Mouse (Mus musculus): ENCODE measurements around the gene Wnt5b. TPM values are rescaled to one million over a fixed set of nuclear protein-coding genes. Genes with fewer than 3 reads are reported as not detected.

Gene Wnt5b
- polyA plus RNA-seq, 1 experiment = 1.8 TPM

DNA sequence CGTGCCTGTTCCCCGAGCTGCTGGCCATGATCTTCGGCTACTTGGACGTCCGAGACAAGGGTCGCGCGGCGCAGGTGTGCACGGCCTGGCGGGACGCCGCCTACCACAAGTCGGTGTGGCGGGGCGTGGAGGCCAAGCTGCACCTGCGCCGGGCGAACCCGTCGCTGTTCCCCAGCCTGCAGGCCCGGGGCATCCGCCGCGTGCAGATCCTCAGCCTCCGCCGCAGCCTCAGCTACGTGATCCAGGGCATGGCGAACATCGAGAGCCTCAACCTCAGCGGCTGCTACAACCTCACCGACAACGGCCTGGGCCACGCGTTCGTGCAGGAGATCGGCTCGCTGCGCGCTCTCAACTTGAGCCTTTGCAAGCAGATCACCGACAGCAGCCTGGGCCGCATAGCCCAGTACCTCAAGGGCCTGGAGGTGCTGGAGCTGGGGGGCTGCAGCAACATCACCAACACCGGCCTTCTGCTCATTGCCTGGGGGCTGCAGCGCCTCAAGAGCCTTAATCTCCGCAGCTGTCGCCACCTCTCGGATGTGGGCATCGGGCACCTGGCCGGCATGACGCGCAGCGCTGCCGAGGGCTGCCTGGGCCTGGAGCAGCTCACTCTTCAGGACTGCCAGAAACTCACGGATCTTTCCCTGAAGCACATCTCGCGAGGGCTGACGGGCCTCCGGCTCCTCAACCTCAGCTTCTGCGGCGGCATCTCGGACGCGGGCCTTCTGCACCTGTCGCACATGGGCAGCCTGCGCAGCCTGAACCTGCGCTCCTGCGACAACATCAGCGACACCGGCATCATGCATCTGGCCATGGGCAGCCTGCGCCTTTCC, 64.1 kb downstream of the Wnt5b start:
- H3K36me3 ChIP-seq (ENCODE audit: control insufficient read depth, insufficient read depth, low read length) = peaks cover 4% of the 10 kb centered on the region
- H3K4me1 ChIP-seq (ENCODE audit: control insufficient read depth, insufficient read depth, insufficient read length, low read length) = peaks cover 13% of the 10 kb centered on the region
- H3K27ac ChIP-seq (ENCODE audit: insufficient read depth, low read depth, low read length) = peak overlapping the region; percentile 79
- peak overlapping the region; percentile 92 for H3K4me3 ChIP-seq (ENCODE audit: low read depth, low read length)
- WGBS = under 1% methylated on average over 70 of the region's 70 CpGs
- TF ChIP-seq POLR2A (IDR thresholded peaks at IDR 0.05; ENCODE audit: low read depth, low read length) (peak; percentile 37), CTCF (IDR thresholded peaks at IDR 0.05; ENCODE audit: extremely low read depth, insufficient read length, insufficient replicate concordance, low read depth, low read length) (no peak)
- no peaks in the 10 kb centered on the region for H3K27me3 ChIP-seq (ENCODE audit: control insufficient read depth, insufficient read depth, low read length)

DNA sequence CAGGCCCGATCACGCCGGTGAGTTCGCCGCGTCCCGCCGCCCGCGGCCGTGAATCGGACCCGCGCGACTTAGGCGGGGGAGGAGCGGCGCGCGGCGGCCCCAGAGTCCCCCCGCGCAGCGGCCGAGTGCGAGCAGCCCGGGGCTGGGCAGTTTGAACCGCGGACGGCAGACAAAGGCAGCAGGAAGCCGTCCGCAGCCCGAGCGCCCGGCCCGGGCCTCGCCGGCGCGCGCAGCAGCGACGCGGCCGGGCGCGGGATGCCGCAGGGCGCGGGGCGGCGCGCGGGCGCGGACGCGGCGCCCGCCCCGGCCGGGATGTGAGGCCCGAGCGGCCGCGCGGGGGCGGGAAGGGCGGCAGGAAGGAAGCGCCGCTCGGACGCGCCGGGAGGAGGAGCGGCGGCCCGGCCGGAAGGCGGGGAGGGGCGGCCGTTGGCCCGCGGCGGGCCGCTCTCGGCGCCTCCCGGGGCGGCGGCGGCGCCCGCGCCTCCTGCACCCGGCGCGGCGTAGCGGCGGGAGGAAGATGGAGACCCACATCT, 64.7 kb downstream of the Wnt5b start, which contains the start of gene Fbxl14:
TSS of gene Fbxl14 (plus strand) at position 326 of the 533 bp plus-strand sequence.
- Histone ChIP-seq H3K4me1 (ENCODE audit: control insufficient read depth, insufficient read depth, insufficient read length, low read length) (peaks cover 13% of the 10 kb centered on the region), H3K27ac (ENCODE audit: insufficient read depth, low read depth, low read length) (peak within 1 kb of the TSS; percentile 97), H3K27me3 (ENCODE audit: control insufficient read depth, insufficient read depth, low read length) (no peaks in the 10 kb centered on the region), H3K36me3 (ENCODE audit: control insufficient read depth, insufficient read depth, low read length) (peaks cover 2% of the 10 kb centered on the region), H3K4me3 (ENCODE audit: low read depth, low read length) (peak within 1 kb of the TSS; percentile 92)
- WGBS = 1% methylated on average over 92 of the region's 101 CpGs
- TF ChIP-seq CTCF (IDR thresholded peaks at IDR 0.05; ENCODE audit: extremely low read depth, insufficient read length, insufficient replicate concordance, low read depth, low read length) (no peak), POLR2A (IDR thresholded peaks at IDR 0.05; ENCODE audit: low read depth, low read length) (no peak; the same call in 1 of the 2 replicates)

DNA sequence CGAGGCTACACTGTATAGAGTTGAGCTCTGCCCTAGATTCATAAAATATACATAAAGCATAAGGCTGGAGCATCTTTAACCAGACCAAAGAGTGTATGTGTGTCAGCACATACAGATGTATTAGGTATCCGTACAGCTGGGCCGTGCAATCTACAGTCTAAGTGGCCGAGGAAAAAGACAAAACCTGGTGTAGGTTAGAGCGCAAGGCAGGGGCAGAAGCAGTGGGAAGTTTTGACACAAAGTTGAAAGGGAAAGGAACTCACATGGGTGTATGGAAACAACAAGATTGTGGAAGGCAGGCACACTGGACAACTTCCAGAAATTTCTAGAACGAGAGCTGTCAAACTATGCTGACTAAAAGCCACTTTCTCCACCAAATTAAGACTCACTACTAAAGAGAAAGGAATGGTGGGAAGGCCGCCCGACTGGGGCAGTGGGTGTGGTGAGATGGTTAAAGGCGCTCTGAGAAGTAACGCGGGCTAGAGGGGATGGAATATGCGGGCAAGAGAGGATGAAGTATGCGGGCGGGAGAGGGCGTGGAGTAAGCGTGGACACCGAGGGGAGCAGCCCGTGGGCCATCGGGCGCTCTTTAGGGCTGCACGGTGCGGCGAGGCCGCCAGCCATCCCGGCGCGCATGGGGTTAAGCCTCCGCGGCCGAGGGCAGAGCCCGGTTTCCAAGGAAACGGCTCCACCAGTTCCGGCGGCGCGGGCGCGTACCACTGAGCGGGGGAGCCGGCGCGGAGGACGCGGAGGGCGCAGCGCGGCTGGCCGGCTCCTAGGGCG, 65.4 kb downstream of the Wnt5b start:
- H3K4me1 ChIP-seq (ENCODE audit: control insufficient read depth, insufficient read depth, insufficient read length, low read length) = peaks cover 14% of the 10 kb centered on the region
- peak overlapping the region; percentile 92 for H3K4me3 ChIP-seq (ENCODE audit: low read depth, low read length)
- H3K36me3 ChIP-seq (ENCODE audit: control insufficient read depth, insufficient read depth, low read length) = peaks cover 2% of the 10 kb centered on the region; the same call in 1 of the 2 replicates
- under 1% methylated on average over 46 of the region's 49 CpGs for WGBS
- H3K27ac ChIP-seq (ENCODE audit: insufficient read depth, low read depth, low read length) = peak overlapping the region; percentile 97
- H3K27me3 ChIP-seq (ENCODE audit: control insufficient read depth, insufficient read depth, low read length) = no peaks in the 10 kb centered on the region
- TF ChIP-seq CTCF (IDR thresholded peaks at IDR 0.05; ENCODE audit: extremely low read depth, insufficient read length, insufficient replicate concordance, low read depth, low read length) (no peak), POLR2A (IDR thresholded peaks at IDR 0.05; ENCODE audit: low read depth, low read length) (peak; percentile 28; the same call in 1 of the 2 replicates)

DNA sequence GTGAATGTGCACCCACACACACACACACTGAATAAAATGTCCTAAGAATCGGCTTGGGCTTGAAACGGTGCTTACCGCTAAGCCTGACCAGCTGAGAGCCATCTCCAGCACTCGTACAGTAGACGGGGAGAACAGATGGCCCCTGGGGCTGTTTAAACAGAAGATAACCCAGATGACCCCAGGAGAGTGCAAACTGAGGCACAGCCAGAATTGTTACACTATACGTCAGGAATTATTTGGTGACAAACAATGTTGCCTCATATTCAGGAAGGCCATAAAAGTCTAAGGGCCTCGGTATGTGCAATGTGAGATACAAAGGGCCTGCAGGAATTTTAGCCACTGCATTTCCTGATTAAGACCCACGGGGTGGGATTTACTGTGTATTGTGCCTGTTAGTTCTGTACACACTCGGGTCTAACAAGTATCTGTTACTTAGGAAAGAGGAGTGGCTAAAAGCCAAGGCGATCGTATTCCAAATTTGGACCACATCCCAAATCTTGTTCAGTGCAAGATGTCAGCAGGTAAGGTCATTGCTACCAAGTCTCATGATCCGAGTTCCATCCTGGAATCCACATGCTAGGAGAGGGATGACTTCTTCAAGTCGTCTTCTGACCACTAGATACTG, 66.3 kb downstream of the Wnt5b start:
- H3K27ac ChIP-seq (ENCODE audit: insufficient read depth, low read depth, low read length) = no peak overlapping the region
- no peaks in the 10 kb centered on the region for H3K36me3 ChIP-seq (ENCODE audit: control insufficient read depth, insufficient read depth, low read length)
- H3K4me1 ChIP-seq (ENCODE audit: control insufficient read depth, insufficient read depth, insufficient read length, low read length) = peaks cover 12% of the 10 kb centered on the region
- H3K4me3 ChIP-seq (ENCODE audit: low read depth, low read length) = no peak overlapping the region
- TF ChIP-seq CTCF (IDR thresholded peaks at IDR 0.05; ENCODE audit: extremely low read depth, insufficient read length, insufficient replicate concordance, low read depth, low read length) (no peak), POLR2A (IDR thresholded peaks at IDR 0.05; ENCODE audit: low read depth, low read length) (no peak)
- no peaks in the 10 kb centered on the region for H3K27me3 ChIP-seq (ENCODE audit: control insufficient read depth, insufficient read depth, low read length)
- WGBS = 27% methylated on average over 13 of the region's 13 CpGs

DNA sequence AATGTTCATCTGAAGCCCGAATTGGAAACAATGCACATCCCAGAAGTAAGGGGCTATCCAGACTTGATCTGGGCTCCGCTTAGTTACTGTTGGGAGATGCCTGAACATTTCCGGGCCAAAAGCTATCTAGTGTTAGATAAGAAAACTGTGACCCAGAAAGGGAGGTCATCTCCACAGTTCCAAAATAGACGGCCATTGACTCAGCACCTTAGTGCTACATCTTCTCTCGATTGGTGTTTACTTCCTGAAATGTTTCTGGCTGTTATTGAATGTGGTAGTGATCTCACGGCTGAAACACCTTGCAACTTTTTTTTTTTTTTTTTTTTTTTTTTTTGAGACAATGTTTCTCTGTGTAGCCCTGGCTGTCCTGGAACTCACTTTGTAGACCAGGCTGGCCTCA, 68.2 kb downstream of the Wnt5b start:
- Histone ChIP-seq H3K36me3 (ENCODE audit: control insufficient read depth, insufficient read depth, low read length) (no peaks in the 10 kb centered on the region), H3K4me1 (ENCODE audit: control insufficient read depth, insufficient read depth, insufficient read length, low read length) (peaks cover 11% of the 10 kb centered on the region)

DNA sequence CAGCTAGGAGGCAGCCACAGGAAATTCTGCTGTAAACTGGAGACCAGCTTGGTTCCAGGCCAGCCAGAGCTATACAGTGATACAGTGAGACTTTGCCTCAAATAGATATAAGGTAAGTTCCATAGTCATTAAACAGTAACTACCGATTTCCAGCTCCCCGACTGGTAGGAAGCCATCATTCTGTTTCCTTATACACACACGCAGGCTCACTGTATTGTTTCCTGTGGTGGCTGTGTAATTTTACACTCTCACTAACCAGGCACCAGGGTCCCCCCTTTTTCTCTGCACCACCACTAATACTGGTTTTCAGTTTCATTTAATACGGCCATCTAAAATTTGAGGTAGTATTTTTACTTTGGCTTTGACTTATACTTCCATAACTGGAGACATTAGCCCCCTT, 70.2 kb downstream of the Wnt5b start:
- Histone ChIP-seq H3K27ac (ENCODE audit: insufficient read depth, low read depth, low read length) (0 out of 2 replicates have a peak overlapping the region, but pooled peaks have one; percentile 3), H3K36me3 (ENCODE audit: control insufficient read depth, insufficient read depth, low read length) (no peaks in the 10 kb centered on the region), H3K27me3 (ENCODE audit: control insufficient read depth, insufficient read depth, low read length) (no peaks in the 10 kb centered on the region), H3K4me1 (ENCODE audit: control insufficient read depth, insufficient read depth, insufficient read length, low read length) (peaks cover 11% of the 10 kb centered on the region; the same call in 1 of the 2 replicates), H3K4me3 (ENCODE audit: low read depth, low read length) (no peak overlapping the region)
- TF ChIP-seq POLR2A (IDR thresholded peaks at IDR 0.05; ENCODE audit: low read depth, low read length) (no peak), CTCF (IDR thresholded peaks at IDR 0.05; ENCODE audit: extremely low read depth, insufficient read length, insufficient replicate concordance, low read depth, low read length) (no peak)
- 23% methylated on average over 4 of the region's 4 CpGs for WGBS

More for the DNA sequence above, 68.2 kb downstream of the Wnt5b start:
- TF ChIP-seq POLR2A (IDR thresholded peaks at IDR 0.05; ENCODE audit: low read depth, low read length) (no peak), CTCF (IDR thresholded peaks at IDR 0.05; ENCODE audit: extremely low read depth, insufficient read length, insufficient replicate concordance, low read depth, low read length) (no peak)
- 85% methylated on average over 6 of the region's 6 CpGs for WGBS
- Histone ChIP-seq H3K4me3 (ENCODE audit: low read depth, low read length) (no peak overlapping the region), H3K27me3 (ENCODE audit: control insufficient read depth, insufficient read depth, low read length) (no peaks in the 10 kb centered on the region), H3K27ac (ENCODE audit: insufficient read depth, low read depth, low read length) (no peak overlapping the region)

All from small intestine, adult 2 months (tissue).